Mouse (Mus musculus) G1E (cell line): ENCODE measurements around the gene Sema5a. TPM values are rescaled to one million over a fixed set of nuclear protein-coding genes. Genes with fewer than 3 reads are reported as not detected.

Experiments used
- ATAC-seq: 2 replicates; pipeline ENCODE4 v1.8.0; 2016; ENCODE audit warnings: mild to moderate bottlenecking; ENCODE audit not compliant: insufficient number of reproducible peaks, poor library complexity, low FRiP score, severe bottlenecking; ENCODE audit errors: extremely low read depth
- DNase-seq: peaks from one replicate; pipeline ENCODE4 v3.0.0; 2012; ENCODE audit warnings: low spot score
- H3K27me3 ChIP-seq: 2 replicates; pipeline ENCODE4 v1.6.1; 2012; ENCODE audit warnings: mild to moderate bottlenecking, low read length, inconsistent platforms; ENCODE audit not compliant: insufficient read depth
- H3K36me3 ChIP-seq: replicated peaks from 2 replicates; pipeline ENCODE3; 2012; ENCODE audit warnings: mild to moderate bottlenecking, inconsistent platforms
- H3K4me1 ChIP-seq: 2 replicates; pipeline ENCODE4 v1.6.1; 2012; ENCODE audit warnings: low read depth, low read length, inconsistent platforms, mixed read lengths; ENCODE audit not compliant: insufficient read depth
- H3K4me3 ChIP-seq: 2 replicates; pipeline ENCODE4 v1.5.1; 2012; ENCODE audit warnings: low read depth, mild to moderate bottlenecking, inconsistent platforms, low read length, moderate library complexity, mixed read lengths
- H3K9me3 ChIP-seq: replicated peaks from 2 replicates; pipeline ENCODE4 v1.6.1; 2012; ENCODE audit warnings: inconsistent platforms
- CTCF ChIP-seq: IDR thresholded peaks from 2 replicates; pipeline ENCODE4 v1.5.1; 2012; ENCODE audit warnings: low read depth, low read length, inconsistent platforms, mixed read lengths
- GATA1 ChIP-seq: IDR thresholded peaks from 2 replicates; pipeline ENCODE4 v1.6.1; 2012; ENCODE audit warnings: borderline replicate concordance, low read length, inconsistent platforms, mixed read lengths
- GATA2 ChIP-seq: IDR thresholded peaks from 2 replicates; pipeline ENCODE4 v1.6.1; 2012; ENCODE audit warnings: low read depth, low read length, inconsistent platforms, borderline replicate concordance
- POLR2AphosphoS5 ChIP-seq: IDR thresholded peaks from 2 replicates; pipeline ENCODE4 v1.6.1; 2012; ENCODE audit warnings: low read depth, low read length, inconsistent platforms; ENCODE audit not compliant: insufficient replicate concordance
- TAL1 ChIP-seq: conservative IDR thresholded peaks from 2 replicates; pipeline ENCODE4 v1.6.1; 2012; ENCODE audit warnings: low read depth, low read length, inconsistent platforms, mixed read lengths
- polyA plus RNA-seq: library from polyadenylated mRNA; stranded (reverse); fragments of >175 nt; gene quantifications from 2 replicates; pipeline ENCODE4 v1.2.3, GENCODE M21; 2012
- total RNA-seq, 2 experiments: library from RNA; stranded (forward) in 1 of 2; stranded (reverse) in 1 of 2; fragments of 200-1000 nt in 1 of 2; fragments of >200 nt in 1 of 2; fragmentation: Nextera tagmentation in 1 of 2; gene quantifications; 2 replicates each; pipeline ENCODE4 v1.2.3; 2014 to 2017

Gene Sema5a
- total and polyA plus RNA-seq, 3 experiments = 0.33 TPM; not detected in 2

DNA sequence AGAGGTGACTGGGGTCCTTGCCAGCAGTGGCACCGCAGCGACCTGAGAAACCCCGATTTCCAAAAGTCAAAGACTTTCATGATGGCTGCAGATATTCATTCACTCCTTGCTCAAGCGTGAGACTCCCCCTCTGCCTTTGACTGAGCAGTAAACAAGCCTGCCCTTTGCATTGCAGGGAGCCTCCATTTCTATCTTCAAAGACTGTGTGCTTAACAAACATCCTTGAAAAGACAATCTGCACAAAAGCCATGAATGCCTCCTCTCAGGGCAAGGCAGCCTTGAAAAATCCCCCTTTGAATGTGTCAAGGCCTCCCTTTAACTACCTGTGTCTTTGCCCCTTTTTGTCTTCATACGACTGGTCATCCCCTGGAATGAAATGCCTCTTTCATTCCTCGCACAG, 51.9 kb downstream of the Sema5a start:
- no peak for TF ChIP-seq GATA2
- no peak for TF ChIP-seq TAL1
- no peak for TF ChIP-seq CTCF
- TF ChIP-seq GATA1 = no peak
- no peak for TF ChIP-seq POLR2AphosphoS5
- no peak for ATAC-seq

DNA sequence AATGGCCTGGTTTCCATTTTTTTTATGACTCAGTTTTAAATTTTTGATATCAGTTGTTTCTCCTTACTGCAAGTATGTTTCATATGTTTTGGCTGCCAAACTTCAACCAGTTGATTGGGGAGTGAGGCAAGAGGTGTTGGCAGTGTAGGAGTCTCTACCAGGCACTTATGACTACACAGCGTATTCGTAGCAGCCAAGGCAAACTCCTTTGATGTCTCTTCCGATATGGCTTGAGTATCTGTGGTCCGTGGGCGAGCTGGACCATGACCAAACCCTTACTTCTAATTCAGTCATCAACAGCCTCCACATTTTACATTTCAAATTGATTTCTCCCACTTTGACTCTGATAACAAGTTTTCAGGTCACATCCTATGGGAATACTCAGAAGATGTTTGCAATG, 52.7 kb downstream of the Sema5a start:
- TF ChIP-seq GATA1 (no peak), TAL1 (no peak), CTCF (no peak), POLR2AphosphoS5 (no peak), GATA2 (no peak)
- H3K4me3 ChIP-seq = no peak overlapping the region
- DNase-seq = no peak
- H3K9me3 ChIP-seq = no peaks in the 10 kb centered on the region
- no peaks in the 10 kb centered on the region for H3K36me3 ChIP-seq
- H3K4me1 ChIP-seq = no peaks in the 10 kb centered on the region
- no peaks in the 10 kb centered on the region for H3K27me3 ChIP-seq
- no peak for ATAC-seq

More for the DNA sequence above, 51.9 kb downstream of the Sema5a start:
- Histone ChIP-seq H3K4me1 (no peaks in the 10 kb centered on the region), H3K27me3 (no peaks in the 10 kb centered on the region), H3K9me3 (no peaks in the 10 kb centered on the region), H3K4me3 (no peak overlapping the region), H3K36me3 (no peaks in the 10 kb centered on the region)
- no peak for DNase-seq

DNA sequence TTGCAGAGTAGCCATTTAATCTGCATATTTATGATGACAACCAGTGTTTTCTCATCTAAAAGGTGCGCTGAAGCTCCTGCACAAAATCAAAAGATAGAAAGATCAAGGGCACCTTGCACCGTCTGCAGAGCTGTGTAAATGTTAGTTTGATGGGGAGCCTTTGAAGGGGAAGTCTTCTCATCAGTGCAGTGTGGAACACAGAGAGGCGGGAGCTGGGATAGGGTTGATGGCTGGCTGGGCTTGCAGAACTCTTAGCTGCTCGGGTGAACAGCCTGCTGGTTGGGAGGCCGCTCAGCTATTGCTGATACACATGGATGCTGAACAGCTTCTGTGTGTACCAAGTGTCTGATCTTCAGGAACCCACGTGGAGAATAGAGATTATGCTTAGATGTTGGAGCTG, 53.9 kb downstream of the Sema5a start:
- no peaks in the 10 kb centered on the region for H3K4me1 ChIP-seq

DNA sequence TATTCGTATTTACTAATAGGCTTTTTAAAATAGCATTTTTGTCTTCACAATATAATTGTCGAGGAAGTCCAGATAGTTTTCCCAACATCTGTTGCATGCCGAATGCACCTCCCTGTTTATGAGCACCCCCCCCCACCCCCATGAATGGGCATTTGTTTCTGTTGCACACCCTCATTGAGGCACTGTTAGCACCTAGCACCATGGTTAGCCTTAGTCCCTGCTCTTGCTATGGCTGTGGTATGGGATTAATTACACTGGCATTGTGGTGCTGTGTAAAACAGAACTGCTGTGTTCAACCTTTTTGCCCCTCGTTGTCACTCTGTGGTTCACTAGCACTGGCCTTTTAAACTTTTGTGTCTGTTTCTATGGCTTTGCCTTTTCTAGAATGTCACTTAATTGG, 56.4 kb downstream of the Sema5a start:
- DNase-seq (no peak), ATAC-seq (no peak)
- Histone ChIP-seq H3K4me3 (no peak overlapping the region), H3K9me3 (no peaks in the 10 kb centered on the region), H3K36me3 (no peaks in the 10 kb centered on the region), H3K27me3 (no peaks in the 10 kb centered on the region), H3K4me1 (no peaks in the 10 kb centered on the region)
- TF ChIP-seq GATA1 (no peak), POLR2AphosphoS5 (no peak), CTCF (no peak), GATA2 (no peak), TAL1 (no peak)

More for the DNA sequence above, 53.9 kb downstream of the Sema5a start:
- Histone ChIP-seq H3K9me3 (no peaks in the 10 kb centered on the region), H3K27me3 (no peaks in the 10 kb centered on the region), H3K36me3 (no peaks in the 10 kb centered on the region), H3K4me3 (no peak overlapping the region)
- DNase-seq (no peak), ATAC-seq (no peak)
- TF ChIP-seq POLR2AphosphoS5 (no peak), GATA1 (no peak), CTCF (no peak), TAL1 (no peak), GATA2 (no peak)

DNA sequence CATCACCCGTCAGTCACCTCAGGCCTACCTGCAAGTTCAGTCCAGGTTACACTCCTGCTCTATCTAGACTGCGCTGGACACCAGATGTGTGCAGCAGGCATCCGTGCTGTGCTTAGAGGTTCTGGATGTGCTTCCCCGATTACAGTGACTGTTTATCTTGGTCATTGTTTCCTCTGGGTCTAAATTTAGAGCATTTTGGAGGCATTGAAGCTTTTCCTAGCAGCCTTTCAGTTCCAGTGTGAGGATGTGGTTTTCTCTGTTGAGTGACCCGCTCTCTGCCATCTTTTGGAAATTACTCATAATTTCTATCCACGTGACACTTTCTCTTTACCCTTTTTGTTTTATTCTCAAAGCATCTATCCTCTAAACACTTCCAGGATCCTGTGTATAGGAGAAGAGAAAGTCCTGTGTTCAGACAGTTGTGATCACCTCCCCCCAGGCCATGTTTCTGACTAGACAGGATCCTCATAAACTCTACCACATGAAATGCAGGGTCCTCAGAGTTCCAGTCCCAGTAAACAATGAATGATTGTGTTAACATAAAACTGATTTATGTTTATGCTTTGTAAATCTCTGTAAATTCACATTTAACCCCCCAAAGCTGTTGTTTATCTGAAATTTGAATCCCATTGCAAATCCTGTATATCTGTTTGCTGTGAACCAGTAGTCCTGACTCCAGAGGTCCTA, 62.1 kb downstream of the Sema5a start:
- H3K27me3 ChIP-seq = no peaks in the 10 kb centered on the region
- no peak for ATAC-seq
- H3K4me3 ChIP-seq = no peak overlapping the region
- no peak for DNase-seq
- TF ChIP-seq CTCF (no peak), TAL1 (no peak), GATA1 (no peak), GATA2 (no peak), POLR2AphosphoS5 (no peak)
- no peaks in the 10 kb centered on the region for H3K4me1 ChIP-seq
- H3K36me3 ChIP-seq = no peaks in the 10 kb centered on the region
- no peaks in the 10 kb centered on the region for H3K9me3 ChIP-seq

DNA sequence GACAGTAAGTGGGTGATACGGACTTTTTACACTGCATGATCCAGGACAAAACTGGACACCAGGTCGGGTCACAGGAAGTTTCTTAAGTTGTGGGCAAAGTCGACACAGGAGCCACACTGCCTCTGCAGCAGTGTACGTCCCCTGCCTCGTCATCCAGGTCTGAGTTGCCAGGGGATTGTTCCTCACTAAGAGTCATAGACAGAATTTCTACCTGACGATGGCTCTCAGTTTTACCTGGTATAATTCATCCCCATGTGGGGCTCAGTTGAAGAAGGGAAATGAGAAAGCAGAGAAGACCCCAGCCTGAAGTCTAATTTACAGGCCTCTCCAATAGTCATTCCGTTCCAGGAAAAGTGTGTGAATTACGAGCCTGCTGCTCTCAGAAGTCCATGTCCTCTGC, 66.2 kb downstream of the Sema5a start:
- DNase-seq (no peak), ATAC-seq (no peak)
- H3K4me3 ChIP-seq = no peak overlapping the region
- no peaks in the 10 kb centered on the region for H3K4me1 ChIP-seq
- no peaks in the 10 kb centered on the region for H3K36me3 ChIP-seq
- H3K27me3 ChIP-seq = no peaks in the 10 kb centered on the region
- no peaks in the 10 kb centered on the region for H3K9me3 ChIP-seq
- TF ChIP-seq POLR2AphosphoS5 (no peak), TAL1 (no peak), GATA1 (no peak)
